Mouse (Mus musculus): ENCODE results near the gene Col1a2.

Col1a2 gene

GRCm38 (mm10) chr6:4521031-4521430 is 16.4 kb downstream of the Col1a2 start:
- no peak for DNase-seq (ENCODE audit: low read depth)

- DNase-seq (ENCODE audit: low read depth) = no peak
These were observed 23.8 kb downstream of the Col1a2 start for GRCm38 (mm10) chr6:4528439-4528838.

GRCm38 (mm10) chr6:4530986-4531385 is 26.4 kb downstream of the Col1a2 start:
- no peak for DNase-seq (ENCODE audit: low read depth)

GRCm38 (mm10) chr6:4532898-4533297 is 28.3 kb downstream of the Col1a2 start:
- no peak for DNase-seq (ENCODE audit: low read depth)

- no peak for DNase-seq (ENCODE audit: low read depth)
These were observed 30.0 kb downstream of the Col1a2 start for GRCm38 (mm10) chr6:4534462-4535079.

- no peak for DNase-seq (ENCODE audit: low read depth)
These were observed 37.5 kb downstream of the Col1a2 start for GRCm38 (mm10) chr6:4541926-4542715.

GRCm38 (mm10) chr6:4544554-4544953 is 39.9 kb downstream of the Col1a2 start:
- DNase-seq (ENCODE audit: low read depth) = peak; percentile 25

- DNase-seq (ENCODE audit: low read depth) = peak; percentile 58
These were observed 41.1 kb downstream of the Col1a2 start for GRCm38 (mm10) chr6:4545727-4546126.

- DNase-seq (ENCODE audit: low read depth) = no peak
These were observed 44.3 kb downstream of the Col1a2 start for GRCm38 (mm10) chr6:4548894-4549293.

- no peak for DNase-seq (ENCODE audit: low read depth)
These were observed 45.4 kb downstream of the Col1a2 start for GRCm38 (mm10) chr6:4549846-4550548.

- no peak for DNase-seq (ENCODE audit: low read depth)
These were observed 45.9 kb downstream of the Col1a2 start for GRCm38 (mm10) chr6:4550549-4550915.

- no peak for DNase-seq (ENCODE audit: low read depth)
These were observed 50.8 kb downstream of the Col1a2 start for GRCm38 (mm10) chr6:4555366-4555765.

- DNase-seq (ENCODE audit: low read depth) = no peak
These were observed 52.5 kb downstream of the Col1a2 start for GRCm38 (mm10) chr6:4557086-4557485.

GRCm38 (mm10) chr6:4557678-4558077 is 53.1 kb downstream of the Col1a2 start:
- DNase-seq (ENCODE audit: low read depth) = peak; percentile 18

- DNase-seq (ENCODE audit: low read depth) = no peak
These were observed 56.5 kb downstream of the Col1a2 start for GRCm38 (mm10) chr6:4561156-4561555.

- no peak for DNase-seq (ENCODE audit: low read depth)
These were observed 57.0 kb downstream of the Col1a2 start for GRCm38 (mm10) chr6:4561621-4562020.

GRCm38 (mm10) chr6:4562401-4562800 is 57.8 kb downstream of the Col1a2 start:
- DNase-seq (ENCODE audit: low read depth) = no peak

GRCm38 (mm10) chr6:4563477-4563876 is 58.9 kb downstream of the Col1a2 start:
- DNase-seq (ENCODE audit: low read depth) = no peak

GRCm38 (mm10) chr6:4570412-4570811 is 65.8 kb downstream of the Col1a2 start:
- no peak for DNase-seq (ENCODE audit: low read depth)

- DNase-seq (ENCODE audit: low read depth) = no peak
These were observed 73.1 kb downstream of the Col1a2 start for GRCm38 (mm10) chr6:4577756-4578155.

- no peak for DNase-seq (ENCODE audit: low read depth)
These were observed 73.7 kb downstream of the Col1a2 start for GRCm38 (mm10) chr6:4578343-4578742.

GRCm38 (mm10) chr6:4579620-4580019 is 75.0 kb downstream of the Col1a2 start:
- no peak for DNase-seq (ENCODE audit: low read depth)

- DNase-seq (ENCODE audit: low read depth) = no peak
These were observed 78.9 kb downstream of the Col1a2 start for GRCm38 (mm10) chr6:4583485-4583884.

Measured in c-Kit-positive CD71-negative TER-119-negative erythroid progenitor cells, embryonic 14.5 days (primary cell).